Mouse (Mus musculus): ENCODE results near the gene Rbm15. TPM values are rescaled to one million over a fixed set of nuclear protein-coding genes. Genes with fewer than 3 reads are reported as not detected.
A peak's percentile ranks its signal among the peaks of the same experiment; 100 is the strongest.

The Rbm15 gene
- total and polyA plus RNA-seq, 2 experiments = 4.2 to 17.2 TPM

- H3K27me3 ChIP-seq (ENCODE audit: control insufficient read depth, insufficient read depth, low read length) = no peaks in the 10 kb centered on the region
- peak overlapping the region; percentile 76 for H3K27ac ChIP-seq (replicated peaks; ENCODE audit: insufficient read depth, low read depth, low read length)
- peaks cover 17% of the 10 kb centered on the region for H3K4me1 ChIP-seq (ENCODE audit: control insufficient read depth, insufficient read depth, low read length)
- peaks cover 3% of the 10 kb centered on the region; the same call in 1 of the 2 replicates for H3K36me3 ChIP-seq (ENCODE audit: control insufficient read depth, insufficient read depth, low read length)
- H3K4me3 ChIP-seq (ENCODE audit: insufficient read depth, low read depth, low read length) = peak overlapping the region; percentile 74
- H3K79me2 ChIP-seq (ENCODE audit: control insufficient read depth, insufficient read depth, low read length) = peaks cover 10% of the 10 kb centered on the region; the same call in 1 of the 2 replicates
- TF ChIP-seq POLR2A (IDR thresholded peaks at IDR 0.05; ENCODE audit: extremely low read depth, insufficient read depth, low read length) (no peak), CTCF (IDR thresholded peaks at IDR 0.05; ENCODE audit: low read depth, low read length) (no peak)
- 9% methylated on average over 12 of the region's 12 CpGs for WGBS
- peak overlapping the region; percentile 73 for H3K9ac ChIP-seq (ENCODE audit: low read depth, low read length)
- DNase-seq (ENCODE audit: extremely low read depth, low read depth, low spot score) = no peak
Measured at GRCm38 (mm10) chr3:107334202-107334934, 895 bp upstream of the Rbm15 start.

GRCm38 (mm10) chr3:107332960-107333380, 503 bp downstream of the Rbm15 start:
- peaks cover 4% of the 10 kb centered on the region; the same call in 1 of the 2 replicates for H3K36me3 ChIP-seq (ENCODE audit: control insufficient read depth, insufficient read depth, low read length)
- H3K79me2 ChIP-seq (ENCODE audit: control insufficient read depth, insufficient read depth, low read length) = peaks cover 10% of the 10 kb centered on the region; the same call in 1 of the 2 replicates
- peak; percentile 99 for DNase-seq (ENCODE audit: extremely low read depth, low read depth, low spot score)
- under 1% methylated on average over 37 of the region's 37 CpGs for WGBS
- H3K27me3 ChIP-seq (ENCODE audit: control insufficient read depth, insufficient read depth, low read length) = no peaks in the 10 kb centered on the region
- peak overlapping the region; percentile 85 for H3K27ac ChIP-seq (replicated peaks; ENCODE audit: insufficient read depth, low read depth, low read length)
- H3K4me3 ChIP-seq (ENCODE audit: insufficient read depth, low read depth, low read length) = peak overlapping the region; percentile 87
- H3K9ac ChIP-seq (ENCODE audit: low read depth, low read length) = peak overlapping the region; percentile 86
- TF ChIP-seq POLR2A (IDR thresholded peaks at IDR 0.05; ENCODE audit: extremely low read depth, insufficient read depth, low read length) = peak; percentile 46
- TF ChIP-seq CTCF (IDR thresholded peaks at IDR 0.05; ENCODE audit: low read depth, low read length) = no peak
- peaks cover 17% of the 10 kb centered on the region for H3K4me1 ChIP-seq (ENCODE audit: control insufficient read depth, insufficient read depth, low read length)

GRCm38 (mm10) chr3:107332127-107332959, 1.1 kb downstream of the Rbm15 start:
- peak overlapping the region; percentile 87 for H3K4me3 ChIP-seq (ENCODE audit: insufficient read depth, low read depth, low read length)
- H3K79me2 ChIP-seq (ENCODE audit: control insufficient read depth, insufficient read depth, low read length) = peaks cover 10% of the 10 kb centered on the region; the same call in 1 of the 2 replicates
- H3K9ac ChIP-seq (ENCODE audit: low read depth, low read length) = peak overlapping the region; percentile 86
- no peaks in the 10 kb centered on the region for H3K27me3 ChIP-seq (ENCODE audit: control insufficient read depth, insufficient read depth, low read length)
- under 1% methylated on average over 75 of the region's 75 CpGs for WGBS
- peaks cover 7% of the 10 kb centered on the region; the same call in 1 of the 2 replicates for H3K36me3 ChIP-seq (ENCODE audit: control insufficient read depth, insufficient read depth, low read length)
- peaks cover 17% of the 10 kb centered on the region for H3K4me1 ChIP-seq (ENCODE audit: control insufficient read depth, insufficient read depth, low read length)
- H3K27ac ChIP-seq (replicated peaks; ENCODE audit: insufficient read depth, low read depth, low read length) = peak overlapping the region; percentile 78
- no peak for TF ChIP-seq CTCF (IDR thresholded peaks at IDR 0.05; ENCODE audit: low read depth, low read length)
- no peak for TF ChIP-seq POLR2A (IDR thresholded peaks at IDR 0.05; ENCODE audit: extremely low read depth, insufficient read depth, low read length)
- peak; percentile 83 for DNase-seq (ENCODE audit: extremely low read depth, low read depth, low spot score)

- TF ChIP-seq CTCF (IDR thresholded peaks at IDR 0.05; ENCODE audit: low read depth, low read length) (no peak), POLR2A (IDR thresholded peaks at IDR 0.05; ENCODE audit: extremely low read depth, insufficient read depth, low read length) (no peak)
- Histone ChIP-seq H3K79me2 (ENCODE audit: control insufficient read depth, insufficient read depth, low read length) (peaks cover 10% of the 10 kb centered on the region; the same call in 1 of the 2 replicates), H3K4me1 (ENCODE audit: control insufficient read depth, insufficient read depth, low read length) (peaks cover 17% of the 10 kb centered on the region), H3K4me3 (ENCODE audit: insufficient read depth, low read depth, low read length) (peak overlapping the region; percentile 87), H3K9ac (ENCODE audit: low read depth, low read length) (peak overlapping the region; percentile 86), H3K27me3 (ENCODE audit: control insufficient read depth, insufficient read depth, low read length) (no peaks in the 10 kb centered on the region), H3K36me3 (ENCODE audit: control insufficient read depth, insufficient read depth, low read length) (peaks cover 9% of the 10 kb centered on the region; the same call in 1 of the 2 replicates), H3K27ac (replicated peaks; ENCODE audit: insufficient read depth, low read depth, low read length) (peak overlapping the region; percentile 78)
- whole genome bisulfite sequencing = 11% methylated on average over 17 of the region's 17 CpGs
- no peak for DNase-seq (ENCODE audit: extremely low read depth, low read depth, low spot score)
Measured at GRCm38 (mm10) chr3:107331746-107332126, 1.7 kb downstream of the Rbm15 start.

GRCm38 (mm10) chr3:107330503-107331424, 2.7 kb downstream of the Rbm15 start:
- WGBS = 20% methylated on average over 28 of the region's 28 CpGs
- Histone ChIP-seq H3K79me2 (ENCODE audit: control insufficient read depth, insufficient read depth, low read length) (peaks cover 10% of the 10 kb centered on the region; the same call in 1 of the 2 replicates), H3K27me3 (ENCODE audit: control insufficient read depth, insufficient read depth, low read length) (no peaks in the 10 kb centered on the region), H3K9ac (ENCODE audit: low read depth, low read length) (no peak overlapping the region), H3K4me1 (ENCODE audit: control insufficient read depth, insufficient read depth, low read length) (peaks cover 17% of the 10 kb centered on the region), H3K4me3 (ENCODE audit: insufficient read depth, low read depth, low read length) (0 out of 2 replicates have a peak overlapping the region, but pooled peaks have one; percentile 2), H3K36me3 (ENCODE audit: control insufficient read depth, insufficient read depth, low read length) (peaks cover 13% of the 10 kb centered on the region), H3K27ac (replicated peaks; ENCODE audit: insufficient read depth, low read depth, low read length) (peak overlapping the region; percentile 14; the same call in 1 of the 2 replicates)
- TF ChIP-seq CTCF (IDR thresholded peaks at IDR 0.05; ENCODE audit: low read depth, low read length) = no peak
- no peak for TF ChIP-seq POLR2A (IDR thresholded peaks at IDR 0.05; ENCODE audit: extremely low read depth, insufficient read depth, low read length)
- DNase-seq (ENCODE audit: extremely low read depth, low read depth, low spot score) = peak; percentile 68
